Mouse (Mus musculus): Measurements from ENCODE around the gene Nfia.

The Nfia gene

DNA sequence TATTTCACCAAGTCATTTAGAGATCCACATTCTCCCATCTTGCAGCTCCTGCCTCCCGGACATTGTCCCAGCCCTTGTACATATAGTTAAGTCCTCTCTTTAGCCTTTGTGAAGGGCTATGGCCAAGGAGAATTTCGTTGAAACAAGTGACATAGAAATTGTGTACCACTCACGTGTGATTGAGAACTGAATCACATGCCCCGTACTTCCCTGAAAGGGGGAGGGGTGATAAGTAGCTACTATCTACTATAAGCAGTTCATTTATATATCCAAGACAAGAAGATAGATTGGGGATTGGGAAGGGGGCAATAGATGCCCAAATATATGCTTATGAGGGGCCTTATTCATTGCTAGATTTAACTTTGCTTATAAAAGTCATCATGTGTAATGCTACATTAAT lies 5.5 kb upstream of the Nfia start:
- no peak for DNase-seq

GRCm38 (mm10) chr4:97767516-97767915 lies 5.0 kb upstream of the Nfia start:
- DNase-seq, result no peak

DNA sequence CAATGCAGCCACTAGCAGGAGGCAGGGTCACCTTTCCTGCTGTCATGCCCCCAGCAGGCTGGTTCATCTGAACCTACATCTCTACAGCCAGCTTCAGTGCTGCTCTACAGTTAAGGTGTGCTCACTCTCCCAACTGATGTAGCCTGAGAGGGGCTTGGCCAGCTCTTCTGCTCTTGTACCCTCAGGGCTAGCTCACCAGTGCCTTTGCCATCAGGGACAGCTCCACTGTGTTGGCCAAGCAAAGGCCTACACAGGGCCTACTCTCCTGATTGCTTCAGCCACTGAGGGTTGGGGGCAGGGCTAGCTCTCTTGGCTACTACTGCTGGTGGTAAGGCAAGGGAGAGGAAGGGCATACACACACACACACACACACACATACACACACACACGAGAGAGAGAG lies 2.7 kb upstream of the Nfia start:
- DNase-seq, result no peak

GRCm38 (mm10) chr4:97771426-97771825 lies 1.1 kb upstream of the Nfia start:
- no peak for DNase-seq

GRCm38 (mm10) chr4:97772084-97772484 lies 450 bp upstream of the Nfia start:
- DNase-seq, result peak; percentile 99

- peak; percentile 97 for DNase-seq
Measured at GRCm38 (mm10) chr4:97773110-97773593, 618 bp downstream of the Nfia start.

- no peak for DNase-seq
Measured at GRCm38 (mm10) chr4:97773791-97774190, 1.3 kb downstream of the Nfia start.

DNA sequence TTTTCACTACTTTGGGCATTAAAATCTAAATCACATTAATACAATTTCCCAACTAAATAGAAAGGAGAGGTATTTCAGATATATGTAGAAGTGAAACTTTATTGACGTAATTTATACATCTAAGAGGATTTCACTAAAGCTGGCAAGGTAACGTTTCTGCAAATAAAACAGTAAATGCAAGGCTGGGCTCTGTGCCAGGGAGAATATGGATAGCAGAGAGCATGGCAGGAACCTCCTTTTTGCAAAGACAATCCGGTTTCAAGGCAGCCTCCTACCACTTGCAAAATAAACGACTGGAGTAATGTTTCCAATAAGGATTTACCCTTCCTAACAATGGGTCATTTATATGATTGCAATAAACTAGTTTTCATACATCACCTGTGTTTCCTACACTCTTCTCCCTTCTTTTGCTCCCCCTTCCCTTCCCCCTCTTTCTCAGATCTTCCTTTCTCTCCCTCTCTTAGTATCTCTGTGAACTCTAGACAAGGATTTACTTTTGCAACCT lies 2.0 kb downstream of the Nfia start:
- DNase-seq, result no peak

DNA sequence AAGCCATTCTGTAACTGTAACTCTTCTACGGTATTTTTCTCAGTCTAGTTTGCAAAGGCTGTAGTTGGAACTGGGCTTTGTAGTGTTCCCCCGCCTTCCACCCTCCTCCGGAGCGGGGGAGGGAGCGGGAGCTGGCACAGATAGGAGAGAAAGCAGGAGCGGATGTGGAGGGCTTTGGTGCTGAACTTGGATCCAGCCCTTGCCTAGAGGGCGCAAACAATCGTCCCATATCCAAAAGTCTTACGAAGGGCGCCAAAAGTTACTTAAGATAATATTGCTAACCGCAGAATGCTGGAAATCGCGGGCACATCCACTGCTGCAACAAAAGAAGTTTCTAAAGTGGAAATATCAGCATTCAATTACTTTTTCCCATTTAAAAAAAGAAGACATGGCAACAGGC lies 2.5 kb downstream of the Nfia start:
- peak; percentile 91 for DNase-seq

GRCm38 (mm10) chr4:97775494-97776265 lies 3.1 kb downstream of the Nfia start:
- peak; percentile 51 for DNase-seq

- DNase-seq, result peak; percentile 37
Measured at GRCm38 (mm10) chr4:97776388-97777080, 4.0 kb downstream of the Nfia start.

- peak; percentile 73 for DNase-seq
Measured at GRCm38 (mm10) chr4:97777081-97777705, 4.7 kb downstream of the Nfia start.

- peak; percentile 77 for DNase-seq
Measured at GRCm38 (mm10) chr4:97777706-97778176, 5.2 kb downstream of the Nfia start, which contains the start of gene E130114P18Rik. E130114P18Rik (minus strand) TSS chr4:97778078.

- peak; percentile 52 for DNase-seq
Measured at GRCm38 (mm10) chr4:97778211-97779002, 5.9 kb downstream of the Nfia start.

DNA sequence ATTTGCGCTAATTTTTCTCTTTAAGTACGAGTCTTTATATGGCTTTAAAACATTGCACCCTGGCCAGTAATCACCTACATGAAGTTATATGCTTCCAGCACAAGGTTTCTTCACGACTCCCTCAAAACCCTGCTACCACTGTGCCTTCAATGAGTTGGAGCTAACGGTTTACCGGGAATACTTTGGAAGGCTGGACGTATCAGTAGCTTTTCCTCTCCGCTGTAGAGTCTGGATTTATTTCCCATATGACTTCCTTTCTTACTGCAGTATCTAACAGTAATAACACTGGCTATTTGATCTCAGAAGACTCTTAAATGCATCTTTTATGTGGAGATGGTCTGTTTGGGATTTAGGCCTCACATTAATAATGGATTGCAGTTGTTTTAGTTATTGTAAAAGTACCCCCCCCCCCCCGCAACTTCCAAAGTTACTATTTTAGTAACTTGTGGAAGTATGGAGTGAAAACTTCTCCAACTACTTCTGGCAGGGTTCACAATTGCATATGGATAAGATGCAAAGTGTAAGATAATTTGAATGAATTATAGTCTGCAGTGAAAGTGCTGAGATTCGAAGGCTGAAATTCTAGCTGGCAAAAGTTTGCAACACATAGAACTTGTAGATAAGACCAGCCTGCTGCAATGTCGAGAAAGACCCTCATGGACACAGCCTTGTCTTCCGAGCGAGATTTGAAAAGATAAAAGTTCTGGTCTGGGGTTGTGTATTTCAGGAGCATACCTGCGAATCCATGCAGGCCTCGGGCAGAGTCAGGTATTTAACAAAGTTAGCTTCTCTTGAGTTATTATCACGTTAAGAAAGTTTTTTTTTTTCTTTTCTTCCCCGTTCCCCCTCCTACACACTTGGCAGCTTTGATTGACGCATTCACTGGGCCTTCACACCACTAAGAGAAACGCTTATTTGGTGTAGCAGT lies 6.7 kb downstream of the Nfia start:
- DNase-seq, result peak; percentile 27

DNA sequence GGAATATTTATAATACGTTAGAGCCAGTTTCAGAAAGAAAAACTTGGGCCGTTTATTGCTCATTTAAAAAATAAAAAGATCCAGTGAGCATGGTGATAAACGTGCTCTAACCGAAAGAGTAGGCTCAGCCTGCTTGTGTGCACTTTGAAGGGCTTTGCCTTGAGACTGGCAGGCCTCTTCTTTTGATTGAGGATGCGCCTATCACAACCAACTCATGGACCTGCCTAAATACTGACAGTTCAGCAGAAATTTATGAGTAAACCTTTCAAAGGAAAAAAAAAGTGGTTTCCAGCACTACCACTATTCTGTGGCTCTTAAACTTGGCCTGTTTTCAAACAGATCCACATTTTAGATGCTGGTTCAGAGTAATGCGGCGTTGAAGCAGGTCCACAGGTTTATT lies 7.5 kb downstream of the Nfia start:
- DNase-seq, result no peak

DNA sequence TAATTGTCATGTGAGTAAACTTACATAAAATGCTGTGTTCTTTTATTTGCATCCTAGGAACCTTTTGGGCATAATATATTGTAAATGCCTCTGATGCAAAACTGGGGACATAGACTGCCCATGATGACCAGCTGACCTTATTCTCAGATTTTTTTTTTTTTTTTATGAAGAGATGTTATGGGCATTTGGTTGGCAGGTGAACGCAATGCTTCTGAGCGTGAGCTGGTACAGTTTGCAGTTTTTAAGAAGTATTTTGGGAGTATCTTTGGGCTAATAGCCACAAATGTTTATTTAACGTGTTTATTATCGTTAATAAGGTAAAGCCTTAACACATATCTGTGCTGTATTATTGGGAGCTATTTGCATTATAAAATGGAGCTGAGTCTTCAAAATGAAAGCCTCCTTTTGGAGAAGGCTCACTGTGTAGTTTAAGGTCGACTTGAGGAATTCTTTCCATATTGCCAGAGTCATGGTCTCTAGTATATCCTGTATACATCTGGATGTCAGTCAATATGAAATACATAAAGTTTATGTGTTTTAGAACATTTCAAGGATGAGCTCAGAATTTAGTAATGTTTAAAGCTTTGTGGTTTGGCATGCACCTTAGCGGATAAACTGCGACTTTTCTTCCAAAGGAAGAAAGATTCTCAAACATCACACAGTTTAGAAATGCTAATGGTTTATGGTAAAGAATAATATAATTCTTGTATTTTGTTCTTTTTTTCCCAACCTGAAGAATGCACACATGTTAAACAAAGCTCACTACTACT lies 8.3 kb downstream of the Nfia start:
- DNase-seq, result no peak

DNA sequence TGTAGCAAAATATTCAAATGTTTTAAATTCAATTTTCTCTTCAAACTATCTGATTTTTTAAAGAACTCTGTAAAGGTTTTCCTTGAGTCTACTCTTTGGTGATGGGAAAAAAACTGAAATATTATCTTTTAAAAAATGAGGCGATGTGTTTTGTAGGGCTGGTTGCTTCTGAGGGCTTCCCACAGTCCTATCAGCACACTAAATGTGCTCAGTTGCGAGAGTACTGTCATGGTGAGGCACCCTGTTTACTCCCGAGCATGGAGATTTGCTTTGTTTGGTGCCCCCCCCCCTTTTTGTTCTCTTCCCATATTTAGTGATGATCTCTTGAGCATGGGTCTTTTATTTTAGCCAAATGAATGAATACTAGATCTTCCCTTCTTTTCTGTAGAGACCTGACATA lies 9.5 kb downstream of the Nfia start:
- DNase-seq, result no peak

DNA sequence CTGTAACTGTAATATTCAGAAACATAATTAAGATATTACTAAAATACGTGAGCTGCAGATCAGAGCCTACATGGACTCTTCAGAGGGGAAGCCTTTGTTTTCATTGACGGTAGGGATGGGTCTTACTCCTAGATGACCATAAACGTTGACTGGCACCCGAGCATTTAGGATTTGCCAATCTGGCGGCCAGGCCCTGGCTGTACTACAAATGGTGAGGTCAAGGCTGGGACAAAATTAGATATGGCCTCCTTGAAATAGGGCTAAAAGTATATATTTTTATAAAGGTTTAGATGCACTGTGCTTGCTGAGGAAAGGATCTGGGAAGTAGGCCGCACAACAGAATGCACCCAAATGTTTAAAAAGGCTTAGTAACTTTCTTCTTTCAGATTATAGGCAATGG lies 10.0 kb downstream of the Nfia start:
- DNase-seq, result no peak

DNA sequence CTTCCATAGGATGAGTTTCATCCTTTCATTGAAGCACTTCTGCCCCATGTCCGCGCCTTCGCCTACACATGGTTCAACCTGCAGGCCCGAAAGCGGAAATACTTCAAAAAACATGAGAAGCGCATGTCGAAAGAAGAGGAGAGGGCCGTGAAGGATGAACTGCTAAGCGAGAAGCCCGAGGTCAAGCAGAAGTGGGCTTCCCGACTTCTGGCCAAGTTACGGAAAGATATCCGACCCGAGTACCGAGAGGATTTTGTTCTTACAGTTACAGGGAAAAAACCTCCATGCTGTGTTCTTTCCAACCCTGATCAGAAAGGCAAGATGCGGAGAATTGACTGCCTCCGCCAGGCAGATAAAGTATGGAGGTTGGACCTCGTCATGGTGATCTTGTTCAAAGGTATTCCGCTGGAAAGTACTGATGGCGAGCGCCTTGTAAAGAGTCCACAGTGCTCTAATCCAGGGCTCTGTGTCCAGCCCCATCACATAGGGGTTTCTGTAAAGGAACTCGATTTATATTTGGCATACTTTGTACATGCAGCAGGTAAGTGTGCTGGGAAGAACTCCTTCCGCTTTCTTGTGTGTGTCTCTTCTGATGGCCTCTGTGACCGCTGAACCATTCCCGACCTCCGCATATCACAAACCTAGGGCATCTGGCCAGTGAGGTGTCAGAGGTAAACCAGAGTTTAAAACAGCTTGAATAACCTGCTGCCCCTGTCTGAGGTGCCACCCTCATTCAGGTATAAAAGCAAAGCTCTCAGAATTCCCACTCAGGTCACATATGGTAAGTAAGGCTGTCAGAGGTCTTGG lies 10.7 kb downstream of the Nfia start:
- DNase-seq, result no peak
